Mouse (Mus musculus) intestine, embryonic 14.5 days (tissue): ENCODE results near the gene Slc16a14. TPM values are rescaled to one million over a fixed set of nuclear protein-coding genes. Genes with fewer than 3 reads are reported as not detected.

Experiments used
- ATAC-seq: fragments of 200-750 bp; cut with Nextera tagmentation; replicated peaks from 2 replicates; pipeline ENCODE4 v1.8.0; 2017; ENCODE audit warnings: low read depth, moderate number of reproducible peaks, moderate TSS enrichment, moderate library complexity; ENCODE audit not compliant: low FRiP score, low TSS enrichment
- DNase-seq: peaks from one replicate; pipeline ENCODE4 v3.0.0-alpha.2; 2018; ENCODE audit warnings: low spot score
- H3K27ac ChIP-seq: fragments of 300-500 bp; sonication (generic); 2 replicates; pipeline ENCODE4 v1.5.1; 2014; ENCODE audit warnings: low read depth, mild to moderate bottlenecking, control low read depth
- H3K27me3 ChIP-seq: fragments of 300-500 bp; sonication (generic); replicated peaks from 2 replicates; pipeline ENCODE4 v1.6.1; 2014; ENCODE audit warnings: low read length, control low read depth; ENCODE audit not compliant: control insufficient read depth, insufficient read depth
- H3K36me3 ChIP-seq: fragments of 300-500 bp; sonication (generic); 2 replicates; pipeline ENCODE4 v1.6.1; 2014; ENCODE audit warnings: low read length, control low read depth; ENCODE audit not compliant: control insufficient read depth, insufficient read depth
- H3K4me1 ChIP-seq: fragments of 300-500 bp; sonication (generic); replicated peaks from 2 replicates; pipeline ENCODE4 v1.6.1; 2014; ENCODE audit warnings: low read length, control low read depth, mixed read lengths; ENCODE audit not compliant: control insufficient read depth, insufficient read depth
- H3K4me2 ChIP-seq: fragments of 300-500 bp; sonication (generic); 2 replicates; pipeline ENCODE4 v1.6.1; 2014; ENCODE audit warnings: low read length
- H3K4me3 ChIP-seq: fragments of 300-500 bp; sonication (generic); 2 replicates; pipeline ENCODE4 v1.5.1; 2014; ENCODE audit warnings: low read depth, low read length, control low read depth, mixed read lengths
- H3K9ac ChIP-seq: fragments of 300-500 bp; sonication (generic); 2 replicates; pipeline ENCODE4 v1.6.1; 2014; ENCODE audit warnings: mild to moderate bottlenecking, low read length
- H3K9me3 ChIP-seq: fragments of 300-500 bp; sonication (generic); 2 replicates; pipeline ENCODE4 v1.6.1; 2016; ENCODE audit warnings: low read length, control low read depth; ENCODE audit not compliant: control insufficient read depth
- WGBS: fragments of 180-500 bp; shearing (Covaris S2); extraction: QIAGEN DNeasy Blood & Tissue Kit; methylation state at CpG from one replicate; pipeline ENCODE4 v1.1.7; 2014; 5-methylcytosine and 5-hydroxymethylcytosine counted together
- polyA plus RNA-seq: library from polyadenylated mRNA; unstranded; fragments of >200 nt; fragmentation: Nextera tagmentation; extraction: Ambion mirVana; gene quantifications from 2 replicates; pipeline ENCODE4 v1.2.1, GENCODE M21; 2014

Gene Slc16a14
- polyA plus RNA-seq, 1 experiment from 2014 or later: 0.26 TPM

GRCm38 (mm10) chr1:84925599-84925998 is 9.3 kb downstream of the Slc16a14 start:
- Histone ChIP-seq H3K4me1 (no peaks in the 10 kb centered on the region), H3K27me3 (no peaks in the 10 kb centered on the region), H3K4me2 (no peak overlapping the region), H3K27ac (no peak overlapping the region), H3K4me3 (no peak overlapping the region), H3K9me3 (no peaks in the 10 kb centered on the region), H3K36me3 (no peaks in the 10 kb centered on the region), H3K9ac (no peak overlapping the region)
- DNase-seq (no peak), ATAC-seq (no peak)
- 77% methylated on average over 9 of the region's 9 CpGs for WGBS

- no peak overlapping the region for H3K27ac ChIP-seq
- H3K4me3 ChIP-seq: no peak overlapping the region
- no peaks in the 10 kb centered on the region for H3K4me1 ChIP-seq
- no peak overlapping the region for H3K4me2 ChIP-seq
- no peaks in the 10 kb centered on the region for H3K9me3 ChIP-seq
- H3K27me3 ChIP-seq: no peaks in the 10 kb centered on the region
- WGBS: 72% methylated on average over 6 of the region's 6 CpGs
- no peak for ATAC-seq
- no peaks in the 10 kb centered on the region for H3K36me3 ChIP-seq
- H3K9ac ChIP-seq: no peak overlapping the region
- no peak for DNase-seq
Observed at GRCm38 (mm10) chr1:84924134-84924533, 10.8 kb downstream of the Slc16a14 start.

- Histone ChIP-seq H3K27me3 (no peaks in the 10 kb centered on the region), H3K27ac (no peak overlapping the region), H3K36me3 (no peaks in the 10 kb centered on the region), H3K4me3 (no peak overlapping the region), H3K9me3 (no peaks in the 10 kb centered on the region), H3K4me2 (no peak overlapping the region), H3K9ac (no peak overlapping the region), H3K4me1 (no peaks in the 10 kb centered on the region)
- 79% methylated on average over 2 of the region's 2 CpGs for WGBS
- ATAC-seq (no peak), DNase-seq (no peak)
Observed at GRCm38 (mm10) chr1:84923432-84923831, 11.5 kb downstream of the Slc16a14 start.

- Histone ChIP-seq H3K4me3 (no peak overlapping the region), H3K4me1 (no peaks in the 10 kb centered on the region), H3K27me3 (no peaks in the 10 kb centered on the region), H3K9me3 (no peaks in the 10 kb centered on the region), H3K36me3 (no peaks in the 10 kb centered on the region), H3K9ac (no peak overlapping the region), H3K4me2 (no peak overlapping the region), H3K27ac (no peak overlapping the region)
- 96% methylated on average over 3 of the region's 3 CpGs for WGBS
- ATAC-seq: no peak
- no peak for DNase-seq
Observed at GRCm38 (mm10) chr1:84918865-84919264, 16.1 kb downstream of the Slc16a14 start.

- no peaks in the 10 kb centered on the region for H3K27me3 ChIP-seq
- no peaks in the 10 kb centered on the region for H3K4me1 ChIP-seq
- no peak overlapping the region for H3K27ac ChIP-seq
- H3K4me3 ChIP-seq: no peak overlapping the region
- 90% methylated on average over 4 of the region's 4 CpGs for WGBS
- H3K9me3 ChIP-seq: no peaks in the 10 kb centered on the region
- H3K36me3 ChIP-seq: no peaks in the 10 kb centered on the region
- no peak overlapping the region for H3K9ac ChIP-seq
- H3K4me2 ChIP-seq: no peak overlapping the region
- no peak for ATAC-seq
- no peak for DNase-seq
Observed at GRCm38 (mm10) chr1:84915010-84915409, 19.9 kb downstream of the Slc16a14 start.

- DNase-seq (no peak), ATAC-seq (no peak)
- no peaks in the 10 kb centered on the region for H3K4me1 ChIP-seq
- no peaks in the 10 kb centered on the region for H3K9me3 ChIP-seq
- H3K9ac ChIP-seq: no peak overlapping the region
- no peak overlapping the region for H3K27ac ChIP-seq
- H3K4me2 ChIP-seq: no peak overlapping the region
- no peak overlapping the region for H3K4me3 ChIP-seq
- H3K27me3 ChIP-seq: no peaks in the 10 kb centered on the region
- WGBS: 93% methylated on average over 11 of the region's 11 CpGs
- H3K36me3 ChIP-seq: no peaks in the 10 kb centered on the region
Observed at GRCm38 (mm10) chr1:84912571-84912970, 22.4 kb downstream of the Slc16a14 start.

GRCm38 (mm10) chr1:84910177-84910804 is 24.6 kb downstream of the Slc16a14 start:
- no peak overlapping the region for H3K9ac ChIP-seq
- 75% methylated on average over 8 of the region's 8 CpGs for WGBS
- no peak for DNase-seq
- H3K4me1 ChIP-seq: no peaks in the 10 kb centered on the region
- H3K36me3 ChIP-seq: no peaks in the 10 kb centered on the region
- H3K4me2 ChIP-seq: no peak overlapping the region
- ATAC-seq: no peak
- H3K9me3 ChIP-seq: no peaks in the 10 kb centered on the region
- no peak overlapping the region for H3K27ac ChIP-seq
- no peaks in the 10 kb centered on the region for H3K27me3 ChIP-seq
- H3K4me3 ChIP-seq: no peak overlapping the region

GRCm38 (mm10) chr1:84904467-84904866 is 30.5 kb downstream of the Slc16a14 start:
- Histone ChIP-seq H3K9ac (no peak overlapping the region), H3K4me3 (no peak overlapping the region), H3K4me2 (no peak overlapping the region), H3K27me3 (no peaks in the 10 kb centered on the region), H3K4me1 (no peaks in the 10 kb centered on the region), H3K27ac (no peak overlapping the region), H3K36me3 (no peaks in the 10 kb centered on the region), H3K9me3 (no peaks in the 10 kb centered on the region)
- DNase-seq (no peak), ATAC-seq (no peak)
- WGBS: 86% methylated on average over 2 of the region's 2 CpGs

GRCm38 (mm10) chr1:84899156-84899555 is 35.8 kb downstream of the Slc16a14 start:
- H3K27ac ChIP-seq: no peak overlapping the region
- H3K4me1 ChIP-seq: no peaks in the 10 kb centered on the region
- H3K9me3 ChIP-seq: no peaks in the 10 kb centered on the region
- no peak for DNase-seq
- no peak overlapping the region for H3K4me3 ChIP-seq
- no peaks in the 10 kb centered on the region for H3K36me3 ChIP-seq
- no peak for ATAC-seq
- no peak overlapping the region for H3K4me2 ChIP-seq
- no peak overlapping the region for H3K9ac ChIP-seq
- 86% methylated on average over 6 of the region's 6 CpGs for WGBS
- no peaks in the 10 kb centered on the region for H3K27me3 ChIP-seq
